Mouse (Mus musculus) cortical plate, adult 2 months (tissue): Measurements from ENCODE around the gene Xpr1. TPM values are rescaled to one million over a fixed set of nuclear protein-coding genes. Genes with fewer than 3 reads are reported as not detected.

Source experiments
- H3K27ac ChIP-seq: fragments of 200-500 bp; 2 replicates; pipeline ENCODE4 v1.5.1; 2012; ENCODE audit warnings: low read length, control low read depth, inconsistent platforms; ENCODE audit not compliant: insufficient read depth
- H3K4me1 ChIP-seq: fragments of 200-500 bp; 2 replicates; pipeline ENCODE4 v1.6.1; 2011; ENCODE audit warnings: low read length; ENCODE audit not compliant: control insufficient read depth, insufficient read depth
- H3K4me3 ChIP-seq: fragments of 200-500 bp; 2 replicates; pipeline ENCODE4 v1.5.1; 2011; ENCODE audit warnings: mild to moderate bottlenecking, low read length, control low read depth; ENCODE audit not compliant: insufficient read depth
- CTCF ChIP-seq: fragments of 200-500 bp; IDR thresholded peaks from 2 replicates; pipeline ENCODE4 v1.5.1; 2011; ENCODE audit warnings: mild to moderate bottlenecking, control low read depth, low read length; ENCODE audit not compliant: insufficient read depth; ENCODE audit errors: extremely low read depth
- POLR2A ChIP-seq: fragments of 200-500 bp; IDR thresholded peaks from 2 replicates; pipeline ENCODE4 v1.6.1; 2011; ENCODE audit warnings: mild to moderate bottlenecking, low read length, control low read depth; ENCODE audit not compliant: insufficient read depth; ENCODE audit errors: extremely low read depth
- polyA plus RNA-seq: library from polyadenylated mRNA; depleted of rRNA; stranded (reverse); fragments of >200 nt; gene quantifications from 2 replicates; pipeline ENCODE4 v1.2.3, GENCODE M21; 2012

The Xpr1 gene
- polyA plus RNA-seq, 1 experiment, result 37.9 TPM

- Histone ChIP-seq H3K27ac (no peak overlapping the region), H3K4me1 (peaks cover 4% of the 10 kb centered on the region; the same call in 1 of the 2 replicates), H3K4me3 (no peak overlapping the region)
- TF ChIP-seq CTCF, result no peak
- no peak for TF ChIP-seq POLR2A
Observed at GRCm38 (mm10) chr1:155348491-155348890, 68.7 kb downstream of the Xpr1 start.

- Histone ChIP-seq H3K4me3 (no peak overlapping the region), H3K4me1 (peaks cover 4% of the 10 kb centered on the region; the same call in 1 of the 2 replicates), H3K27ac (no peak overlapping the region)
- TF ChIP-seq CTCF (no peak), POLR2A (no peak)
Observed at GRCm38 (mm10) chr1:155347339-155347738, 69.9 kb downstream of the Xpr1 start.

GRCm38 (mm10) chr1:155344019-155344418, 73.2 kb downstream of the Xpr1 start:
- TF ChIP-seq CTCF (no peak), POLR2A (no peak)
- Histone ChIP-seq H3K27ac (no peak overlapping the region), H3K4me3 (no peak overlapping the region), H3K4me1 (peaks cover 2% of the 10 kb centered on the region; the same call in 1 of the 2 replicates)

GRCm38 (mm10) chr1:155339622-155340021, 77.6 kb downstream of the Xpr1 start:
- no peak for TF ChIP-seq CTCF
- no peak for TF ChIP-seq POLR2A
- no peak overlapping the region for H3K27ac ChIP-seq
- no peak overlapping the region for H3K4me3 ChIP-seq
- no peaks in the 10 kb centered on the region for H3K4me1 ChIP-seq

- Histone ChIP-seq H3K27ac (no peak overlapping the region), H3K4me1 (no peaks in the 10 kb centered on the region), H3K4me3 (no peak overlapping the region)
- TF ChIP-seq POLR2A (no peak), CTCF (no peak)
Observed at GRCm38 (mm10) chr1:155337315-155337714, 79.9 kb downstream of the Xpr1 start.

- H3K4me1 ChIP-seq, result no peaks in the 10 kb centered on the region
- H3K27ac ChIP-seq, result no peak overlapping the region
- no peak for TF ChIP-seq CTCF
- no peak for TF ChIP-seq POLR2A
- no peak overlapping the region for H3K4me3 ChIP-seq
Observed at GRCm38 (mm10) chr1:155335963-155336362, 81.3 kb downstream of the Xpr1 start.

- Histone ChIP-seq H3K4me1 (no peaks in the 10 kb centered on the region), H3K4me3 (no peak overlapping the region), H3K27ac (no peak overlapping the region)
- TF ChIP-seq CTCF, result no peak
- TF ChIP-seq POLR2A, result no peak
Observed at GRCm38 (mm10) chr1:155322183-155322582, 95.0 kb downstream of the Xpr1 start.

GRCm38 (mm10) chr1:155320091-155320833, 97.0 kb downstream of the Xpr1 start:
- H3K4me1 ChIP-seq, result no peaks in the 10 kb centered on the region
- no peak overlapping the region for H3K27ac ChIP-seq
- no peak overlapping the region for H3K4me3 ChIP-seq
- no peak for TF ChIP-seq CTCF
- TF ChIP-seq POLR2A, result no peak

- no peak for TF ChIP-seq CTCF
- no peak for TF ChIP-seq POLR2A
- Histone ChIP-seq H3K4me1 (no peaks in the 10 kb centered on the region), H3K4me3 (no peak overlapping the region), H3K27ac (no peak overlapping the region)
Observed at GRCm38 (mm10) chr1:155319513-155319912, 97.7 kb downstream of the Xpr1 start.

GRCm38 (mm10) chr1:155311672-155312071, 105.5 kb downstream of the Xpr1 start:
- H3K27ac ChIP-seq, result no peak overlapping the region
- TF ChIP-seq POLR2A (no peak), CTCF (no peak)
- H3K4me1 ChIP-seq, result no peaks in the 10 kb centered on the region
- H3K4me3 ChIP-seq, result no peak overlapping the region
